Mouse (Mus musculus) testis, adult 2 months (tissue): ENCODE results near the gene Ndufb2.

Source experiments
- CTCF ChIP-seq: fragments of 200-500 bp; IDR thresholded peaks from 2 replicates; pipeline ENCODE4 v1.5.1; 2012; ENCODE audit warnings: low read depth, mild to moderate bottlenecking, inconsistent platforms, low read length, moderate library complexity; ENCODE audit not compliant: control insufficient read depth, insufficient read depth, insufficient replicate concordance
- POLR2A ChIP-seq: fragments of 200-500 bp; IDR thresholded peaks from 2 replicates; pipeline ENCODE4 v1.6.1; 2012; ENCODE audit warnings: low read depth, mild to moderate bottlenecking, inconsistent platforms, low read length, moderate library complexity; ENCODE audit not compliant: control insufficient read depth

DNA sequence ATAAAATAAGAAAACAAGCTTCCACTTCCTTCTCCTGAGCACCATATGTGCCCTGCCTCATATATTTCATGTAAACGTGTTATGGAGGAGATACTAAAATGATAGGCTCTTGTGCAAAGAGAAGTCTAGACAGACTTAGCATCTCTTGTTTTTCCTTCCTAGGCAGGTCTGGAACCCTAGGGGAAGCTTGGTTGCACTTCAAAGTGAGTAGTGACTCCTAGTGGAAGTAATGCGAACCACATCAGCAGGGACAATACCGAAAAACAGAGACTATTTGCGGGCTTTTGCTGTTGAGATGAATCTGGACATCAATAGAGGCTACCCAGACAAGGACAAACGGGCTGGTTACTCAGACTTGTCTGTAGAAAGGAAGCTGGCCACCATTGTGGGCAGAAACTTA is 24.8 kb upstream of the Ndufb2 start:
- TF ChIP-seq POLR2A (no peak), CTCF (no peak)
